Mouse (Mus musculus) 3134 (cell line): ENCODE data around the gene A430078G23Rik.

Experiments used
- DNase-seq: peaks from one replicate; pipeline ENCODE4 v3.0.0-alpha.2; 2011; ENCODE audit warnings: low spot score; ENCODE audit not compliant: insufficient read length; ENCODE audit errors: extremely low read depth

Gene A430078G23Rik

GRCm38 (mm10) chr8:3348142-3348823 is 4.9 kb upstream of the A430078G23Rik start:
- no peak for DNase-seq

DNA sequence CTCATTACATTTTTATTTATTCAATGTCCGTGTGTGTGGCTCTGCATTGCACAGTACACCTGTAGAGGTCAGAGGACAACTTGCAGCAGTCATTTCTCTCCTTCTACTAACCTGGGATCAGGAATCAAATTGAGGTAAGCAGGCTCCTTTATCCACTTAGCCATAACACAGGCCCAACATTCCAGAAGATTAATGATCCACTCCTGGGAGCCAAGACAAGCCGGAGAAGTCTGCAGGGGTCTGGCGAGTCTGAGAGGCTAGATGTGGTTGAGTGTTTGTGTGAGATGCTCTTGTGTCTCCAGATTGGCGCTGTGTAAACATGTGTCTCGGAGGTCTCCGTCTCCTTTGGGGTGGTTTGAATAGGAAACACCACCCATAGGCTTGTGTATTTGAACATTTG is 2.5 kb upstream of the A430078G23Rik start:
- DNase-seq = no peak

DNA sequence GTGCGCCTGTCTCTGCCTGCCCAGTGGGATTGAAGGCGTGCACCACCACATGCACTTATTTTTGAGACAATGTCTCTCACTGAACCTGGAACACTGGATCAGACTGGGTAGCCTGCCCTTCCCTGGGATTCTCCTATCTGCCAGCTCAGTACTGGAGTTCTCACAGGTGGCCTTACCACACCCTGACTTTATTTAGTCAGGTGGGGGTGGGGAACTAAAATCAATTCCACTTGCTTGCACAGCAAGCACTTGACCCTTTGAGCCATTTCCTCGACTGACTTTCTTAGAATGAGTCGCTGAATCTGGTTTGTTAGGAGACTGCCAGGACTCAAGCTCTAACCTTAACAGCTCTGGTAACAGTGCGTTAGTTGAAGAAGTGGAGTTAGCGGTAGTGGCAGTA is 500 bp upstream of the A430078G23Rik start:
- DNase-seq = no peak

DNA sequence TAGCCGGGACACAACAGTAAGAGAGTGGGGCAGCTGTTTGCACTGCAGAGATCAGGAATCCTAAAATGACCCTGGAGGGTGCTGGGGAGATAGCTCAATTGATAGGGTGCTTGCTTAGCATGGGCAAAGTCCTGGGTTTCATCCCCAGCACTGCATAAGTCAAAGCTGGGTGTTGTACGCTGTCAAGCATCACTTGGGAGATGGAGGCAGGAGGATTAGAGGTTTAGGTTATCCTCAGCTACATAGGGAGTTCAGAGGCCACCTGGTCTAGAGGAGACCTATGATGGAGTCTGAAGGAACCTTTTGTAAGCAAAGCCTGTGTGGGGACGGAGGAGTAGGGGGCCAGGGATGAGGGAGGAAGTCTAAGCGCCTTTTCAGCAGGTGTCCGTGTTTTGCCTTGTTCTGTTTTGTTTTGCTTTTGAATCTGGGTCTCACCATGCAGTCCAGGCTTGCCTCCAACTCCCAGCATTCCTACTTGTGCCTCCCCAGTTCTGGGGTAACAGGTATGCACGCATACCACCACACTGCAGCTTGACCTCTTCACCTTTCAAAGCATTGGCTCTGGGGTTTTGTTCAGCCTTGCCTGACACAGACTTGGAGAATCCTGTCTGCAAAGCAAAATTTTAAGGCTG is 712 bp downstream of the A430078G23Rik start:
- DNase-seq = no peak

DNA sequence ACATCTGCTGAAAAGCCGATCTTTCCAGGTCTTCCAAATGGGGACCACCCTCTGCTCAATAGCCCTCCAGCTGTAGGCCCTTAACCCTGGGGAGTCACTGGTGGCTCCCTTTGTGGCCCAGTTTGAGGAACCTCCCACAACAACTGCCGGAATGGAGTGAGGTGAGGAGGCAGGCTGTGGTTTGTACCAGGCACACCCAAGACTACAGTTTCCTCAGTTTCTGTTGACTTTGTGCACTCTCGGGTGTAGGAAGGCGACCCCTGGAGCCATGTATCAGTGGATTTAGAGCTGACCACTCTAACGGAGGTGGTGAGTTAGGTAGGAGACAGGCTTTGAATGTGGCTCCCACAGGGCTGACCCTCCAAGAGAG is 1.2 kb downstream of the A430078G23Rik start:
- no peak for DNase-seq

GRCm38 (mm10) chr8:3355586-3355985 is 2.4 kb downstream of the A430078G23Rik start:
- no peak for DNase-seq

- DNase-seq = peak; percentile 23
These were observed 4.8 kb downstream of the A430078G23Rik start for GRCm38 (mm10) chr8:3358060-3358459.

GRCm38 (mm10) chr8:3367086-3367485 is 13.9 kb downstream of the A430078G23Rik start:
- no peak for DNase-seq

DNA sequence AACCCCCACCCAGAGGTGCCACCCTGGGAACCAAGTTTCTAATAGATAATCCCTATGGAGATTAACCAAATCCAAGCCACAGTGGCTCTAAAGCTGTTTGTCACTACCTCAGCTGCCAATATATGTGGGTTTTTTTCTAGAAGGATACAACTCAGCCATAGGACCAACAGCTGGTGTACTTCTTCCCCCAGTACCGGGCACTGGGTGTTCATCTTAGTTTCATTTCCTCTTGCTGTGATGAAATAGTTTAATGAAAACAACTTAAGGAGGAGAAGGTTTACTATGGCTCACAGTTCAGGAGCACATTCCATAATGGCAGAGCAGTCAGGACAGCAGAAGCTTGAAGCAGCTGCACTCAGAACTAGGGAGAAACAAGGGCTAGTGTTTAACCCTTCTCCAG is 14.9 kb downstream of the A430078G23Rik start:
- no peak for DNase-seq

- DNase-seq = no peak
These were observed 22.5 kb downstream of the A430078G23Rik start for GRCm38 (mm10) chr8:3375748-3376147.

- peak; percentile 9 for DNase-seq
These were observed 23.5 kb downstream of the A430078G23Rik start for GRCm38 (mm10) chr8:3376641-3377274.

DNA sequence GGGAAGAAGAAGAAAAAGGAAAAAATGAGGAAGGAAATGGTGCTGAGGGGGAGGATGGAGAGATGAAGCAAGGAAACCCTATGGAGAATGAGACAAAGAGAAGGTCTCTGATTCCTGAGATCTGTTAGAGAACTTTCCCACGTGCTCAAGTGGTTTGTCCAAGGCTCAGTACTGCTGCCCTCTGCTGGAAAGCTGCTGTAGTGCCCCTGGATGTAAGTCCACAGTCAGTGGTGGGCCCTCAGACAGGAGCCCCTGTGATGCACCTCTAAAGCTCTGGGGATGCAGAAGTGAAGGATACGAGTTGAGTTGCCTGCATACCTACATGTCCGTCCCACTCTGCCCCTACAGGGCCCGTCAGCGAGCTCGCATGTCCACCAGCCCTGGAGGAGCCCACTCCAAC is 34.1 kb downstream of the A430078G23Rik start:
- DNase-seq = peak; percentile 56

DNA sequence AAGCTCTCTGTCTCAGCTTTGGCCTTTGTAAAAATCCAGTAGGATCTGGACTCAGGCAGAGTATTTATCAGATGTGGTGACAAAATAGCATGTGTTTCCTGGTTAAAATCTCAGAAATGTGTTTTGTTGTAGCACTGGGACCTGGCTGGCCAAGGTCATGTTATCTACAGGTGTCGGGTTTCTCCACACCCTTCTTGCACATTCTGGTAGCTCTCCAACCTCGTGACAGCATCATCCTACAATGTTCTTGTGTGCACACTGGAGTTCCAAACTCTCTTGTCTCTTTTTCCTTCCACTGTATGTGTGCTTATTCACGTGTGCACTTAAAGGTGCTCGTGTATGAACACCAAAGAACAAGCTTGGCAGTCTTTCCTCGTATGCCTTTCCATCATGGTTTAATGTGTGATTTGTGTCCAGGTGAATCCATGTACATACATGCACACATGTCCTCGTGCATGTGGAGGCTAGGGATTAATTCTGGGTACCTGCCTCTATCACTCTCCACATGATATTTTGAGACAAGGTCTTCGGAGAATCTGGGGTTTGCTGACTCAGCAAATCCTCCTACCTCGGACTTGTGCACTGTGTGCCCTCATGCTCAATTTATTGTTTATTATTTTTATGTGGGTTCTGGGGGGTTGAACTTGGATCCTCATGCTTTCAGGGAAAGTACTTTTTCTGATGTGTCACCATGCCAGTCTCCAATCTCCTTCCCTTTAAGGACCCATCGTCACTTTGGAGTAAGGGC is 35.5 kb downstream of the A430078G23Rik start:
- DNase-seq = no peak

- no peak for DNase-seq
These were observed 36.3 kb downstream of the A430078G23Rik start for GRCm38 (mm10) chr8:3389506-3389905.

DNA sequence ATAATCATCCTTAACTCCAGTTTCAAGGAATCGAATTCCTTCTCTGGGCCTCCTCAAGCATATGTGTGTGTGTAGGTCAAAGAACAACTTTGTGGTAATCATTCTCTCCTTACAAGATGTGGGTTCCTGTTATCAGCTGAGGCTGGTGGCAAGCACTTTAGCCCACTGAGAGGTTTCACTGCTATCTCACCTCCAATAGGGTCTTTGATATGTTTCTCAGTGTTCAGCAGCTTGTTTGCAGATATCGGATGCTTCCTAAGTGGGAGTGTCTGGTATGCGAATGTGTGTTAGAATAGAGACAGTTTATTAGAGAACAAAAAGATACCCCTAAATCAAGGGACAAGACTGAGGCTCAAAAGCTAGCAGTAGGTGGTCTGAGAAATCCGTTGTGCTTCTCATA is 39.1 kb downstream of the A430078G23Rik start:
- no peak for DNase-seq

DNA sequence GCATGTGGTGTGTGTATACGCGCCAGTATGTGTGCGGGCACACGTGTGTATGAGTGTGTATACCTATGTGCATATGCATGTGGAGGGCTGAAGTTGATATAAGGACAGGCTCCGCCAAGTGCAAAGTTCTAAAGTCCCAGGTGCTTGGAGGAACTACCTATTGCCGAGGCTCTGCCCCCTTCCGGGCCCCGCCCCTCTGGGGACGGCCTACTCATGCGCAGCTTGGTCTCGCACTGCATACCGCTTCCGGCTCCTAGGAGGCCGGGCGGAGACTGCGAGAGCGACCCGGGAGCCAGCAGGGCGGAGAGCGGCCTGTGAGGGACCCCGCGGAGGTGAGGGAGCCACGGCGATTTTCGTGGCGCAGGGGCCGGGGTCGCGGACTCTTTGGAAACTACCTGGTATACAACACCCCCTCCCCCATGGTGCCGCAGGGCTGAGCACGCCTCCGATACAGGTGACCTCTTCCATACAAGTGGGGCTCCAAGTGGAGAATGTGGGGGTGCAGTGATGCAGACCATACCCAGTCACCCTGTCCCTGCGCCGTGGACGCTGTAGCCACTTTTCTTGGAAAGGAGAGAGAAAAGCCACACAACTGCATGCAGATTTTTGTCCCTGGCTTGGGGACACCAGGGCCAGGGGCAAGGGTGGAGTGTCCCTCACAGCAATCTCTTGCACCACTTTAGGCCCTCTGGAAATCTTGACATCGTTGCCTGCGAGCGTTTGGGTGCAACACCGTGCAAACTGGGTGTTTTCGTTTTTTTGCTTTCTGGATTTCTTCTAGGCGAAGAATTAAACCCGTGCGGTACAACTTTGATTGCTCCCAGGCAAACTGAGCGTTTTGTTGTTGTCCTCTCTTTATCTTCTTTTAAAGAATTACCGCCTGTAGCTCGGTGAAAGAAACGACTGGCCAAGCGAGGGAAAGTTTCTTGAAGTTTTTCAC is 39.8 kb downstream of the A430078G23Rik start, which contains the start of gene Arhgef18:
Gene Arhgef18, plus strand, starts transcription at position 236 of the 940 bp plus-strand sequence.
- DNase-seq = peak; percentile 87

DNA sequence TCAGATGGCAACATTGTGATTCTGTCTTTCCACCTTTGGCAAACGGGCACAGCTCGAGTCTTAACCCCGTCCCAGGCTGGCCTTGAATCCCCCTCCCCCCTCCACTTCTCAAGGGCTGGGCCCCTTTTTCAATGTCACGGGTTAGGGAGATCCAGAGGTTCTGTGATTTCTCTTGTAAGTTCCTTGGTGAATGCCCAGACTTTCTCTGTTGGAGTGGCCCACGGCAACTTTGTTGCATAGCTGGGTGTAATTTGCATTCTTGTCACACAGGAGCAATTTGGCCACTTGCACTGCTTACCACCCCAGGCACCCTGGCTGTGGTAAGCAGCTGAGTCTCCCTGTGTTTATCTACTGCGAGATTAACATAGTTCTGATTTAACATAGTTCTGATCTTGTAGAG is 41.4 kb downstream of the A430078G23Rik start:
- no peak for DNase-seq

DNA sequence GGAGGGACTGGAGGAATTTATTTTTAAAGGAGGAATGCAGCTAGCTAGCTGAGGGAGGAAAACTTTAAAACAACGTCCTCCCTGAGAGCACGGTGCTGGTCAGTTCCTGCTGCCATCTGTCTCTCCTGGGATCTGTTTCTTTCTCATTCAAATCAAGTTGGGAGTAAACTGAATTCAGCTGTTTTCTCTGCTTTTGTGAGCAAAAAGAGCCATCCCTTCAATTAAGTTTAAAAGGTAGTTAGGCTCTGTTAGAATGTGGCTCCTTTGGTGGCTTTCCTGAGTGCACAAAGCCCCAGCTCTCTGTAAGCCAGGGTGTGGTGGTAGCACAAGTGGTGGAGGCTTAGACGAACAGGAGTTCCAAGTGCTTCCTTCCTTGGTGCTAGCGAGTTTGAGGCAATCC is 42.0 kb downstream of the A430078G23Rik start:
- DNase-seq = no peak

DNA sequence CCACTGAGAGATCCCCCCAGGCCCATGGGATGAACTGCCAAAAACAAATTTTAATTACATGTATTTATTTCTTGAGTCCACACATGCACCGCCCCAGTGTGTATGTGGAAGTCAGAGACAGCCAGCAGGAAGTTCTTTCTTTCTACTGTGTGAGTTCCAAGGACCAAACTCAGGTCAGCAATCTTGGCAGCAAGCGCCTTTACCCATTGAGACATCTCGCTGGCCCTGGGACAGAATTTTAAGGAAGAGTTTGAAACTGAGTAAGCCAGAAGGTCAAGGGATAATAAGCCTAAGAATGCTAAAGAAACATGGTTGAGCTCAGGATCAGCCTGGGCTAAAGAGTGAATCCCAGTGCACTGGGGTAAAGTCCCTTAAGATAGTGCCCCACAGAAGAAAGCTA is 44.4 kb downstream of the A430078G23Rik start:
- no peak for DNase-seq

DNA sequence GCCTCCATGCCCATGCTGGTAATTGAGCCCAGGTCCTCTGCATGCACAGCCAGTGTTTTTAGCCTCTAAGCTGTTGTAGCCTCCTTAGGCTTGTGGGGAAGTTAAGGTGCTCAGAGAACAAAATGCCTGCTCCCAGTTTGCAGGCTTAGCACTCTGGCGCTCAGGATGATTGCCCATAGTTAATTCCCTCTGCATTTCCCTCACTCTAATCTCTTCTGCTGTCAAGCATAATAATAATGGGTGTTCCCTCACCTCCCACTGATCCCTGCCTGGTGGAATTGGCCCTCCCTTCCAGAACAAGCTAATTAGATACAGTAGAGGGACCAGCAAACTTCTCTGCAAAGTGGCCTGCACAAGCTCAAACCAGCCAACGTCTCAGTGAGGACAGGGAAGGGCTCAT is 47.3 kb downstream of the A430078G23Rik start:
- no peak for DNase-seq
